Mouse (Mus musculus) heart, postnatal 0 days (tissue): ENCODE results near the gene Ly86. TPM values are rescaled to one million over a fixed set of nuclear protein-coding genes. Genes with fewer than 3 reads are reported as not detected.

Source experiments
- ATAC-seq: fragments of 200-750 bp; cut with Nextera tagmentation; 2 replicates; pipeline ENCODE4 v1.8.0; 2017; ENCODE audit warnings: low read depth, moderate number of reproducible peaks, moderate library complexity; ENCODE audit not compliant: insufficient read depth
- DNase-seq: peaks from one replicate; pipeline ENCODE4 v3.0.0-alpha.2; 2016; ENCODE audit warnings: low spot score
- H3K27ac ChIP-seq: fragments of 300-500 bp; sonication (generic); 2 replicates; pipeline ENCODE4 v1.5.1; 2014; ENCODE audit warnings: low read depth, mild to moderate bottlenecking
- H3K27me3 ChIP-seq: fragments of 300-500 bp; sonication (generic); 2 replicates; pipeline ENCODE4 v1.6.1; 2014; ENCODE audit warnings: low read length, mixed read lengths; ENCODE audit not compliant: control insufficient read depth, insufficient read depth
- H3K36me3 ChIP-seq: fragments of 300-500 bp; sonication (generic); replicated peaks from 2 replicates; pipeline ENCODE4 v1.6.1; 2014; ENCODE audit warnings: low read length, mixed read lengths; ENCODE audit not compliant: control insufficient read depth, insufficient read depth
- H3K4me1 ChIP-seq: fragments of 300-500 bp; sonication (generic); 2 replicates; pipeline ENCODE4 v1.6.1; 2014; ENCODE audit warnings: antibody characterized with exemption; ENCODE audit not compliant: control insufficient read depth, insufficient read depth
- H3K4me2 ChIP-seq: fragments of 300-500 bp; sonication (generic); 2 replicates; pipeline ENCODE4 v1.6.1; 2014; ENCODE audit warnings: low read depth, mild to moderate bottlenecking, low read length, moderate library complexity
- H3K4me3 ChIP-seq: fragments of 300-500 bp; sonication (generic); 2 replicates; pipeline ENCODE4 v1.5.1; 2014; ENCODE audit warnings: low read depth, low read length
- H3K9ac ChIP-seq: fragments of 300-500 bp; sonication (generic); replicated peaks from 2 replicates; pipeline ENCODE4 v1.6.1; 2014; ENCODE audit warnings: low read depth, low read length, mixed read lengths
- H3K9me3 ChIP-seq: fragments of 300-500 bp; sonication (generic); replicated peaks from 2 replicates; pipeline ENCODE4 v1.6.1; 2016; ENCODE audit warnings: low read length; ENCODE audit not compliant: control insufficient read depth
- CTCF ChIP-seq: IDR thresholded peaks from 2 replicates; pipeline ENCODE4 v1.5.1; 2016; ENCODE audit warnings: antibody characterized with exemption, control low read depth, low read depth
- EP300 ChIP-seq: IDR thresholded peaks from 2 replicates; pipeline ENCODE4 v1.6.1; 2016; ENCODE audit warnings: antibody characterized with exemption, low read depth
- WGBS: fragments of 180-500 bp; shearing (Covaris S2); extraction: QIAGEN DNeasy Blood & Tissue Kit; methylation state at CpG from one replicate; pipeline ENCODE4 v1.1.7; 2014; 5-methylcytosine and 5-hydroxymethylcytosine counted together
- polyA plus RNA-seq: library from polyadenylated mRNA; unstranded; fragments of >200 nt; fragmentation: Nextera tagmentation; extraction: Ambion mirVana; gene quantifications from 2 replicates; pipeline ENCODE4 v1.2.1, GENCODE M21; 2015
- total RNA-seq: library from RNA; depleted of rRNA; stranded (reverse); fragments of >200 nt; gene quantifications from 2 replicates; pipeline ENCODE4 v1.2.3, GENCODE M21; 2014; ENCODE audit warnings: low replicate concordance

Ly86 gene
- total and polyA plus RNA-seq, 2 experiments from 2014 or later, result 4.5 TPM; not detected in 1

DNA sequence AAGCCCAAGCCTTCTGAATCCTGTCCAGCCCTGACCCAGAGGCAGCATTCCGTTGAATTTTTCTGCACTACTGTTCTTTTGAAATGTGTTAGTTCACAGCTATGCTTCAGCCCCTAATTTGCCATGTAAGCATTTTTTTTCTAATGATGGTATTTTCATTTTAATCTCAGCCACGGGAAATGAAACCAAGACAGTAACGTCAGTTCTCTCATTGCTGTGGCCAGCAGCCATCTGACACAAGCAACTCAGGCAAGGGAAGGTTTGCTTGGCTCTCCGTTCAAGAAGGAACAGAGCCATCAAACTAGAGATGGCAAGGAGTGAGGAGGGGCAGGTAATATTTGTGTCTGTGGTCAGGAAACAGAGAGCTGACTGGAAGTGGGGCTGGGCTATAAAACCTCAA lies 7.7 kb upstream of the Ly86 start:
- Histone ChIP-seq H3K9ac (no peak overlapping the region), H3K9me3 (no peaks in the 10 kb centered on the region), H3K27ac (no peak overlapping the region), H3K36me3 (no peaks in the 10 kb centered on the region), H3K27me3 (no peaks in the 10 kb centered on the region), H3K4me3 (no peak overlapping the region), H3K4me1 (peaks cover 6% of the 10 kb centered on the region; the same call in 1 of the 2 replicates), H3K4me2 (no peak overlapping the region)
- WGBS, result 73% methylated on average over 4 of the region's 4 CpGs
- TF ChIP-seq CTCF (no peak), EP300 (no peak)
- DNase-seq, result no peak
- ATAC-seq, result no peak

DNA sequence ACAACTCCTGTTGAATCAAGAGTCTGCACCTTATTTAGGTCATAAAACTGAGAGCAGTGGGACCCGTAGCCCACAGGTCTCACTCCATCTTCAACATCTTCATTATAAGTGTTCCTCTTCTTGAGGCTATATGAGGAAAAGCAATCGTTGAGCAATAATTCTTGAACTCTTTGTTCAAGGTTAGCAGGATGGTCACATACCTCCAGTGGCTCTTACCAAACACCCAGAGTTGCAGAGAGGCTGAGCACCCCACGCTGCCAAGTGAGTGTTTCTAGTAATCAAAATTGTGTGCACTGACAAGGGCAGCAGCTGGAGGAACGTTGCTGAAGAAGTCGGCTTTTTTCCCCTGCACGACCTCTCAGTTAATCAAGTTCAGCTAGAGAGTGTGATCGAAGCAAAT lies 7.1 kb upstream of the Ly86 start:
- no peak overlapping the region for H3K27ac ChIP-seq
- 52% methylated on average over 7 of the region's 7 CpGs for WGBS
- no peak for ATAC-seq

GRCm38 (mm10) chr13:37342804-37343203 lies 2.2 kb upstream of the Ly86 start:
- no peak overlapping the region for H3K4me3 ChIP-seq
- H3K4me1 ChIP-seq, result peaks cover 5% of the 10 kb centered on the region; the same call in 1 of the 2 replicates
- no peak overlapping the region for H3K4me2 ChIP-seq
- H3K9me3 ChIP-seq, result no peaks in the 10 kb centered on the region
- H3K27ac ChIP-seq, result no peak overlapping the region
- H3K27me3 ChIP-seq, result no peaks in the 10 kb centered on the region
- no peak for TF ChIP-seq CTCF
- no peak for TF ChIP-seq EP300
- DNase-seq, result no peak
- no peak for ATAC-seq
- WGBS, result 64% methylated on average over 1 of the region's 1 CpGs
- H3K36me3 ChIP-seq, result no peaks in the 10 kb centered on the region
- no peak overlapping the region for H3K9ac ChIP-seq

More for the DNA sequence above, 7.1 kb upstream of the Ly86 start:
- H3K4me1 ChIP-seq, result peaks cover 6% of the 10 kb centered on the region; the same call in 1 of the 2 replicates
- H3K36me3 ChIP-seq, result no peaks in the 10 kb centered on the region
- no peak overlapping the region for H3K4me3 ChIP-seq
- H3K27me3 ChIP-seq, result no peaks in the 10 kb centered on the region
- TF ChIP-seq CTCF (no peak), EP300 (no peak)
- H3K9me3 ChIP-seq, result no peaks in the 10 kb centered on the region
- H3K4me2 ChIP-seq, result no peak overlapping the region
- no peak for DNase-seq
- no peak overlapping the region for H3K9ac ChIP-seq

- no peaks in the 10 kb centered on the region for H3K27me3 ChIP-seq
- DNase-seq (no peak), ATAC-seq (no peak)
- no peaks in the 10 kb centered on the region for H3K9me3 ChIP-seq
- WGBS, result 82% methylated on average over 10 of the region's 10 CpGs
- no peaks in the 10 kb centered on the region for H3K36me3 ChIP-seq
- no peak overlapping the region for H3K4me3 ChIP-seq
- H3K9ac ChIP-seq, result no peak overlapping the region
- no peak overlapping the region for H3K4me2 ChIP-seq
- H3K27ac ChIP-seq, result no peak overlapping the region
- H3K4me1 ChIP-seq, result no peaks in the 10 kb centered on the region
- no peak for TF ChIP-seq EP300
- TF ChIP-seq CTCF, result no peak
Observed at GRCm38 (mm10) chr13:37345823-37346222, 815 bp downstream of the Ly86 start.

DNA sequence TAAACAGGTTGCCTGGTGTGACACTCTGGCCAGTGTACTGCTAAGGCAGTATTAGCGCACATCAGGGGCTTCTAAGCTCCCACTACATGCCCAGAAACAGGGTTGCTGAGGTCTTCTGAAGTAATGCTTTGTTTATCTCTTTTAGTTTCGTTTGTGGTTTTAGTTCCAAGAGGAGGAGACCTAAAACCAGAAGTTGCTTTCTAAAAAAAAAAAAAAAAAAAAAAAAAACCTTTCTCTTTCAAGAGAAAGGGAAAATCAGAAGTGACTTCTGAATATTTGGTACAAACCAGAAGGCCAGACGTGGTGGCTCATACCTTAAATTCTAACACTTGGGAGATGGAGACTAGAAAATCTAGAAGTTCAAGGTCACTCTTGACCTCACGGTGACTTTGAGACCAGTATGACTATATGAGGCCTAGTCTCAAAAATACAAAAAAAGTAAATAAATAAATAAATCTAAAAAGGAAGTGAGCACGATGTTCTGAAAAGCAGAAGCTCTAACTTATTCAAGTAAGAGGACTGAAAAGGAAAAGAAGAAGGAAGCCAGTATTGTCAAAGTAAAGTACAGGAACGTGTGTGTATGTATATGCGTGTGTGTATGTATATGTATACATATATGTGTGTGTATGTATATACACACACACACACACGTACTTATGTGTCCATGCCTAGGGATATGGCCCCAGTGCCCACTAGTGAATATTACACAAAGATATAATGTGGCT lies 3.0 kb downstream of the Ly86 start:
- no peaks in the 10 kb centered on the region for H3K36me3 ChIP-seq
- no peaks in the 10 kb centered on the region for H3K9me3 ChIP-seq
- no peak overlapping the region for H3K4me2 ChIP-seq
- no peaks in the 10 kb centered on the region for H3K4me1 ChIP-seq
- H3K9ac ChIP-seq, result no peak overlapping the region
- no peak overlapping the region for H3K27ac ChIP-seq
- ATAC-seq, result no peak
- WGBS, result 75% methylated on average over 8 of the region's 8 CpGs
- DNase-seq, result no peak
- H3K4me3 ChIP-seq, result no peak overlapping the region
- no peaks in the 10 kb centered on the region for H3K27me3 ChIP-seq
- TF ChIP-seq CTCF (no peak), EP300 (no peak)

- 75% methylated on average over 5 of the region's 5 CpGs for WGBS
- Histone ChIP-seq H3K27me3 (no peaks in the 10 kb centered on the region), H3K36me3 (no peaks in the 10 kb centered on the region), H3K4me1 (no peaks in the 10 kb centered on the region), H3K9ac (no peak overlapping the region), H3K27ac (no peak overlapping the region), H3K4me2 (no peak overlapping the region), H3K9me3 (no peaks in the 10 kb centered on the region), H3K4me3 (no peak overlapping the region)
- no peak for DNase-seq
- TF ChIP-seq EP300, result no peak
- ATAC-seq, result no peak
Observed at GRCm38 (mm10) chr13:37349051-37349450, 4.0 kb downstream of the Ly86 start.
